Mouse (Mus musculus): Measurements from ENCODE around the gene Klrb1.
"Not testable (repeated sequence)": the region's sequence is repeated elsewhere in the genome, so short reads cannot be mapped to it uniquely, and the experiment has no call there.

DNA sequence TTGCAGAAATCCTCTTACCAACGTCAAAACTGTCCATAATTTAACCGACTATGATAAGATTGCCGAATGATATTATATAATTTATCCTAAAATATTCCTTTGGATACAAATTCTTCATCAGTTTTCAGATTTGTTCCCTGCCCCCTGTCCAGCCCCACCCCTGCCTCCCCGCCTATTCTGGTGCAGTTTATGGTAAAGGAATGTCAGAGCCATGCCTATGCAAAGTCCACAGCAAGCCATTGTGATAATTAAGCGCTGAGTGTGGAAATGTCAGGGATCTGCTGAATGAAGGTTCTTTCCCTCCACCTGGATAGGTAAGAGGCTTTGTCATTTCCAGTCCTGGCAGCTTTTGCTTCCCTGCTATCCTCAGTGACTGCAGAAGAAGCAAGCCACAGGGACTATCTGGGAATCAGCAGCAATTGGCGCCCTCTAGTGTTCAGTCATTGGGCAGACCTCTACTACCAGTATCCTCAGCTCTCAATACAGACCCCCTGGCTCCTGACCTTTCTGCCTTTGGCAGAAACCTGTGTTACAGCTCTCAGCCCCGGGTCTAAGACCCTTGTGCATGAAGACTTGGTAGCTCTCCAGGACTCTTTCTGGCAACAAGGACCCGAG lies 30.9 kb upstream of the Klrb1 start:
- not testable (repeated sequence) for TF ChIP-seq MAX (IDR thresholded peaks at IDR 0.05); CTCF (IDR thresholded peaks at IDR 0.05; ENCODE audit: control insufficient read depth, insufficient read depth, insufficient read length); USF1 (IDR thresholded peaks at IDR 0.05; ENCODE audit: low read depth)
